Mouse (Mus musculus): Measurements from ENCODE around the gene Klhdc8b. TPM values are rescaled to one million over a fixed set of nuclear protein-coding genes. Genes with fewer than 3 reads are reported as not detected.

Klhdc8b gene
- 1 to 10 TPM; 1.3 to 2.7 (median 2.2) TPM for total RNA-seq (2022)

DNA sequence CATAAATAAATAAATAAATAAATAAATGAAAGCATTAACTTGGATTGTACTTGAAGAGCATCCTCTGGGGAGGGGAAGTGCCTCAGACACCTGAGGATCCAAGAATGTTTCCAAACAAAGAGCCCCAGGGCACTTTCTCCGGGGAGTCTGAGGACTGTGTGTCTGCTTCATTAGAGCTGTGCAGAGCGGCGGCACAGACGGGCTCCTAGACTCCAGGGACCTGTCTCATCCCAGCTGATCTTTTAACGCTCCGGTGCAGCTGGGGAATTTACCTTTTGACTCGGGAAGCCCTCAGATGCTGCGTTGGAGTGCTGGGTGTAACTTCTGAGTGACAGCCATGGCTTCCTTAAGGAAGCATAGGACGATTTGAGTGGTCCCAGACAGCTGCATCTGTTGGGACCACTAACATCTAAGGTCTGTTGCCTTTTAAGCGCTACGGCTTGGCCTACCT lies at the start of gene Klhdc8b:
Klhdc8b (minus strand) TSS at position 401 of the 451 bp plus-strand sequence.
- DNase-seq (ENCODE audit: low spot score in 2 of 2) = no peak

DNA sequence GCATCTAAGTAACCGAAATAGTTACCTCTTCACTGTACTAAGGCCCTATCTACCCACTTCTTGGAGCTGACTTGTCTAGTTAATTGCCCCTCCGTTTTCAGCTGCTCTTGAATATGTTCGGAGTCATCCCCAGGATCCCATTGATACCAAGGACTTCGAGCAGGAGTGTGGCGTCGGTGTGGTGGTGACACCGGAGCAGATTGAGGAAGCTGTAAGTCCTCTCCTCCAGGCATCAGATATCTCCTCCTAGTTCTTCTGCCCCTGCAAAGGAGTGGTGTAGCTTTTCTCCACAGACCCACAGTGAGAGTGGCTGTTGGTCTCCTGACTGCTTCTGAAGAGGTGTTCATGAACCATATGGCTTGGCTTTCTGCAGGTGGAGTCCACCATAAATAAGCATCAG lies 47.4 kb upstream of the Klhdc8b start:
- no peak for DNase-seq (ENCODE audit: low spot score in 2 of 2)

DNA sequence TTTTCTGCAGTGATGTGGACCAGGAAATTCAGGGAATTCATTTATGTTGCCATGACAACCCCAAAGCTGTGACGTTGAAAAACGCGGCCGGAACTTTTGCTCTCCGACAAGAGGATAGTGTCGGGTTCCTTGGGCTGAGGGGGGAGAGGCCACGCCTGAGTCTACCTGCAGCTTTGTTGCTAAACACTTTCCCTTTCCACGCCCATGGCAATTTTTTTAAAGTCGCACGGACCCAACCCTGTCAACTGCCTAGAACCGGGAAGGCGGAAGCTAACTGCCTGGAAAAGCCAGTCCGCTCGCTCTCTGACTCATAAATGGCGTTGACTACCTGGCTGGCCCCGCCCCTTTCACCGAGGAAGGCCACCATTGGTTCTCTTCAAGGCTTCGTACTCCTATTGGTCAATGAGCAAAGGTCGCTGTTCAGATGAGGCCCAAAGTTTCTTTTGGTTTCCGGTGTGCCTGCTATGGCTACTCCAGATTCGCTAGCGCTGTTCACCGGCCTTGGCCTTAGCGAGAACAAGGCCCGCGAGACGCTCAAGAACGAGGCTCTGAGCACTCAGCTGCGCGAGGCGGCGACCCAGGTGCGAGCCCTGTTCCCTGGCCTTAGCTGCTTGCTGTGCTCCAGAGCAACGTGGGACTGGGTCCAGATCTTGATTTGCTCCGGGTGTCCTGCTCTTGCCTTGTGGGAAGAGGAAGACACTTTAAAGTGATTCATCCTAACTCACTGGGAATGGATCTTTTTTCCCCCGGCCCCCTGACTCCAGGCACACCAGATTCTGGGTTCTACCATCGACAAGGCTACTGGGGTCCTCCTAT lies 46.4 kb upstream of the Klhdc8b start, which contains the start of gene Qars:
Qars (plus strand) TSS at position 88 of the 816 bp plus-strand sequence.
- DNase-seq (ENCODE audit: low spot score in 2 of 2) = peak; percentile 91 to 92

DNA sequence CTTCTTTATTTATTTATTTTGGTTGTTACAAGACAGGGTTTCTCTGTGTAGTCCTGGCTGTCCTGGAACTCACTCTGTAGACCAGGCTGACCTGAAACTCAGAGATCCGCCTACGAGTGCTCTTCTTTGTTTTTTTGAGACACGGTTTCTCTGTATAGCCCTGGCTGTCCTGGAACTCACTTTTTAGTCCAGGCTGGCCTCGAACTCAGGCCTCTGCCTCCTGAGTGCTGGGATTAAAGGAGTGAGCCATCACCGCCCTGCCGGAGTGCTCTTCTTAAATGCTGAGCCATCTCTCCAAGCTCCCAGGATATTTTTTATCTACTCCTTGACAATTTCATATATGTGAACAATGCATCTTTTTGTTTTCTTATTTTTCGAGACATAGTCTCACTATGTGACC lies 45.5 kb upstream of the Klhdc8b start:
- DNase-seq (ENCODE audit: low spot score in 2 of 2) = no peak

DNA sequence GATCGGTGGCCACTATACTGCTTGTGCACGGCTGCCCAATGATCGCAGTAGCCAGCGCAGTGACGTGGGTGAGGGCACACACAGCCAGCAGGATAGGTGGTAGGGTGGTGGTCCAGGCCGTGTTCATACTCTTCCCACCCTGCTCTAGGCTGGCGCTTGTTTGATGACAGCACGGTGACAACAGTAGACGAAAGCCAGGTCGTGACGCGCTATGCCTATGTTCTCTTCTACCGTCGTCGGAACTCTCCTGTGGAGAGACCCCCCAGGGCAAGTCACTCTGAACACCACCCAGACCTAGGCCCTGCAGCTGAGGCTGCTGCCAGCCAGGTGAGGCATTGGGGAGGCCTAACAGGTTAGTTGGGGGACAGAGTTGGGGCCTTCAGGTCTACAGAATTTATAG lies 38.6 kb upstream of the Klhdc8b start:
- DNase-seq (ENCODE audit: low spot score in 2 of 2) = no peak

DNA sequence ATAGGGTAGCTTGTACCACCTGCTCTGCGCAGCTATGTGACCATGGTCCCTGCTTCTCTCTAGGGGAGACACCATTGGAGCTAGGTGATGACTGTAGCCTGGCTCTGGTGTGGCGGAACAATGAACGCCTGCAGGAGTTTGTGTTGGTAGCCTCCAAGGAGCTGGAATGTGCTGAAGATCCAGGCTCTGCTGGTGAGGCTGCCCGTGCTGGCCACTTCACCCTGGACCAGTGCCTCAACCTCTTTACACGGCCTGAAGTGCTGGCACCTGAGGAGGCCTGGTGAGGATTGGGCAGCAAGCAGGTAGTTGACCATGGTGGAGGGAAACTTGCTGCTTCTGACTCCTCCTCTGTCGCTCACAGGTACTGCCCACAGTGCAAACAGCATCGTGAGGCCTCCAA lies 37.9 kb upstream of the Klhdc8b start:
- no peak for DNase-seq (ENCODE audit: low spot score in 2 of 2)

DNA sequence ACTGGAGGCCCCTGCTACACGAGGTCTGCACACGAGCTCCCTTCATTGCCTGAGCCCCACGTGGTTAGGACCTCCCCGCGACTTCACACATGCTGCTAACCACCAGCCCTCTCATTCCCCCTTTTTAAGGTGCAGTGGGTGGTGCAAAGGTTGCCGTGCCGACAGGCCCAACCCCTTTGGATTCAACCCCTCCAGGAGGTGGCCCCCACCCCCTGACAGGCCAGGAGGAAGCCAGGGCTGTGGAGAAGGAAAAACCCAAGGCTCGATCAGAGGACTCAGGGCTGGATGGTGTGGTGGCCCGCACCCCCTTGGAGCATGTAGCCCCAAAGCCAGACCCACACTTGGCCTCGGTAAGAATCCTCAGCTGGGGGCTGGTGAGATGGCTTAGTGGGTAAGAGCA lies 33.5 kb upstream of the Klhdc8b start:
- no peak for DNase-seq (ENCODE audit: low spot score in 2 of 2)

DNA sequence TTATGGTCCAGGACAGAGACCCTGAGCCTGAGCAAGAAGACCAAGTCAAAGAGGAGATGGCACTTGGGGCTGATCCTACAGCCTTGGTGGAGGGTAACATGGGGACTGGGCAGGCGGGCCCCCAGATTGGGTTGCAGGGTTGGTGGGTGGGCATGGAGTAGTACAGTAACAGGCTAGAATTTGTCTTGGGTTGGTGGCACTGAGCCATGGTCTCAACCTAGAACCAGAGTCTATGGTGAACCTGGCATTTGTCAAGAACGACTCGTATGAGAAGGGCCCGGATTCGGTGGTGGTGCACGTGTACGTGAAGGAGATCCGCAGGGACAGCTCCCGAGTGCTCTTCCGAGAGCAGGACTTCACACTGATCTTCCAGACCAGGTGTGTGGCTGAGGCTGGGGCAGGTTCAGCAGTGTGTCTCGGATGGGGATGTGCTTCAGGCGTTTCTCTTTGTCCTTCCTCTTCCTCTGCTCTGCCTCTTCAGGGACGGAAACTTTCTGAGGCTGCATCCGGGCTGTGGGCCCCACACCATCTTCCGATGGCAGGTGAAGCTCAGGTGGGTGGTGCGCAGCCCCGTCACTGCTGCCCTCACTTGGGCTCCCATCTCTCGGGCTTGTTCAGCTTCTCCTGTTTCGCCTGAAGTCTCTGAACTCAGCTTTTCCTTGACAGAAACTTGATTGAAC lies 32.9 kb upstream of the Klhdc8b start:
- DNase-seq (ENCODE audit: low spot score in 2 of 2) = no peak

DNA sequence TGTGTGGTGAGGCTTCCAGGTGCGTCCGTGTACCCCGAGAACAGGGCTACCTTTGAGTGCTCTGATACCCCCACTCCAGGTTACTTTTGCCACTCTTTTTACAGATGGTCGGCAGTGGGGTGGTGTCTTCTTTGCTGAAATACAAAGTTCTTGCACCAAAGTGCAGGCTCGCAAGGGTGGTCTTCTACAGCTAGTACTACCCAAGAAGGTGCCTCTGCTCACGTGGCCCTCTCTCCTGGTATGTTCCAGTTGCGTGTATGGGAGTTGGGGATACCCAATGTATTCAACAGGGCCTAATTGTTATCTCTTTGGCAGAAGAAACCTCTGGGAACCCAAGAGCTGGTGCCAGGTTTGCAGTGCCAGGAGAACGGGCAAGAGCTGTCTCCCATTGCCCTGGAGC lies 31.9 kb upstream of the Klhdc8b start:
- DNase-seq (ENCODE audit: low spot score in 2 of 2) = no peak

DNA sequence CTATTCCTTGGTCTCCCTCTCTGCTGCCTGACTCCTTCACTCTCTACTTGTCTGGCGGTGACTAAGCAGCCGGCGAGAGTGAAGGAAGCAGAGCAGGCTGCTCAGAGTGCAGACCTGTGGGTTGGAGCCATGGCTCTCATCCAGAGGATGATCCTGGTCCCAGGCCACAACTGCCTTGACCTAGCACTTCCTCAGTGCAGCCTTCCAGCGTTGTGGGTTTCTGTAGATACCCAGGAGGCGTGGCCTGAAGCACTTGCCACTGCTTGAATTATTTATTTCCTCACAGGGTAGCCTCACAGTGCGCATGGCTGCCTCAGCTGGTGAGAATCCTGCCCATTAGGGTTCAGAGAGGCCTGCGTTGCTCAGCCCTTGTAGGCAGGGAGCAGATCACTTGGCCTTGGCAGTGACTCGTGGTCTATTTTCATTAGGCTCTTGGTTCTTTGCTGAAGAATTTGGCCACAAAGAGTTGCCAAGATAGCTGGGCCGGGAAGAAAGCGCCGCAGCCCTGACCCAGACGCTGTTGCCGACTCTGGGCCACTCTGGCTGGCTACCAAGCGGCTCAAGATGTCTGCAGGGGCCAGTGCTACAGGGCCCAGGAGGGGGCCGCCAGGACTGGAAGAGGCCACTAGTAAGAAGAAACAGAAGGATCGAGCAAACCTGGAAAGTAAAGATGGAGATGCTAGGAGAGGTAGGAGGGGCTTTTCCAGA lies 30.8 kb upstream of the Klhdc8b start:
- DNase-seq (ENCODE audit: low spot score in 2 of 2) = peak; percentile 28 to 46

DNA sequence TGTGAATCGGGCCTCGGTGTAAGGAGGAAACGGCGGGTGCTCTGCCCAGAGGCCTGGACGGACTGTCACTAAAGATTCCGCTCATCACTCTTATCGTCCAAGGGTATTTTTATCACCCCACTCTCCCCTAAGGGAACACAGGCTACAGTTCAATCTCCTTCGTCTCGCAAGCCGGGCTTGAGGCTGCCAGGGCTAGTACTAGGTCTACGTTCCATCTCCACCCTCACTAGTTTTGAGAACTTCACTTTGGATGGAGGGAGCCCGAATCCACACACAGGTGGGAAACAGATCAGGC lies 29.9 kb upstream of the Klhdc8b start:
- no peak for DNase-seq (ENCODE audit: low spot score in 2 of 2)

DNA sequence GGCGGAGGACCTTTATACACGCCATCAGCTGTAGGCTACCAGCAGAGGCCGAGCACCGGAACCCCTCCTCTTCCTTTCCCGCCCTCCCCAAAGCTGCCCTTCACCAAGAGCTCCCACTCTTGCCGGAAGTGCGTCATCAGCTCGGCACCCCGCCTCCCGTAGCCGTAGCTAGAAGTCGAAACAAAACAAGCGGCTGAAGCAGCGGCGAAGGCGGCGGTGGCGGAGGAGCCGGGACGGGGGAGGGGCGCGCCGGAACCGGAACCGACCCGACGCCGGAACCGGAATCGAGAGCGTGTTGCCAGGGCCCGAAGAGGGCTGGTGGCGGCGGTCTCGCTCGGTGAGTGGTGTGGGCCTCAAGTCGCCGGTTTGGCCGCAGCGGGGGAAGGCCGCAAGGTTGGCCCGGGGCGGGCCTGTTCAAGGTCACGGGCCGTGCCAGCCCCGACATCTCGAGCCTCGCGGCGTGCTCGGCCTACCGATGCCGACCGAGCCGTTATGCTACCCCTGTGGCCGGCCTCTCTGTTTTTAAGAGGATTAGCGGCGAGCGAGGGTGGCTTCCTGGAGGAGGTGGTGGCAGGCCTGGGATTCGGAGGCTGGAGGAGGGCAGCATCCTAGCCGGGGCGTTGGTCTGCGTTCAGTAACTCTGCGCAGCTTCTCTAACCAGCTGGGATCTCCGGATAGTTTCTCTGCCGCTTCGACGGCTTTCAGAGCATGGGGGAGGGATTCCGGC lies 29.3 kb upstream of the Klhdc8b start, which contains the start of gene Usp19:
Usp19 (plus strand) TSS at position 44 of the 727 bp plus-strand sequence.
- DNase-seq (ENCODE audit: low spot score in 2 of 2) = peak; percentile 91 to 95

DNA sequence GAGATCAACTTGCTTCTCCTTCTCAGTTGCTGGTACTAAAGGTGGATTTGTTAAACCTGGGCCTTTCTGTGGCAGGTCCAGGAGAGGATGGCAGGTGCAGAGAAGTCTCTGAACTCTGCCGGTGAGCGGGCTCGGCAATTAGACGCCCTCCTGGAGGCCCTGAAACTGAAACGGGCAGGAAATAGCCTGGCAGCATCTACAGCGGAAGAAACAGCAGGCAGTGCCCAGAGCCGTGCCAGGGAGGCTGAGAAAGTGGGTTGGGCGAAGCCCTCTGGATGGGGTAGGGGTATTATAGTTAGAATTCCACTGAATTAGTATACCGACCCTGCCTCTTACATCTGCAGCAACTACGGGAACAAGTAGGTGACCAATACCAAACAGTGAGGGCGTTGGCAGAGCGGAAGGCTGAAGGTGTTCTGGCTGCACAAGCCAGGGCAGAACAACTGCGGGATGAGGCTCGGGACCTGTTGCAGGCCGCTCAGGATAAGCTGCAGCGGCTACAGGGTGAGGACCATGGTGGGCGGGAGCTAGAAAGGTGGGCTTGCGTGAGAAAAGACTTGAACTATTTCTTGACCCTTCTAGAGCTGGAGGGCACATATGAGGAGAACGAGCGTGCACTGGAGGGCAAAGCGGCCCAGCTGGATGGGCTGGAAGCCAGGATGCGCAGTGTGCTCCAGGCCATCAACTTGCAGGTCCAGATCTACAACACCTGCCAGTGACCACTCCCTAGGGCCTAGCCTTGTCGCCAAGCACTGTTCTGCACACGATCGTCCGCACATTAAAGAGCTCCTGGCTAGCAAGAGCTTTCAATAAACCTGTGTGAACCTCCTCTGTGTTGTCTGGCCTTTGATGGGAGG lies 28.5 kb upstream of the Klhdc8b start:
- DNase-seq (ENCODE audit: low spot score in 2 of 2) = no peak

DNA sequence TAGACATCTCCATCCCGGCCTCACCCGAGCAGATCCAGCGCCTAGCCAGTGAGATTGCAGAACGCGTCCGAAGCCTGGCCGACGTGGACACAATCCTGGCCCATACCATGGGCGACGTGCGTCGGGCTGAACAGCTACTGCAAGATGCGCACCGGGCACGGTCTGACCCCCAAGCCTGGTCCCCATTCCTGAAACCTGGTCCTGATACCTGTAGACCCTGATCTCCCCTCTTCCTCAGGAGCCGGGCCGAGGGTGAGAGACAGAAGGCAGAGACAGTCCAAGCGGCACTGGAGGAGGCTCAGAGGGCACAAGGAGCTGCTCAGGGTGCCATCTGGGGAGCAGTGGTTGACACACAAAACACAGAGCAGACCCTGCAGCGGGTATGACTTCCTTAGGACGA lies 27.8 kb upstream of the Klhdc8b start:
- DNase-seq (ENCODE audit: low spot score in 2 of 2) = no peak

DNA sequence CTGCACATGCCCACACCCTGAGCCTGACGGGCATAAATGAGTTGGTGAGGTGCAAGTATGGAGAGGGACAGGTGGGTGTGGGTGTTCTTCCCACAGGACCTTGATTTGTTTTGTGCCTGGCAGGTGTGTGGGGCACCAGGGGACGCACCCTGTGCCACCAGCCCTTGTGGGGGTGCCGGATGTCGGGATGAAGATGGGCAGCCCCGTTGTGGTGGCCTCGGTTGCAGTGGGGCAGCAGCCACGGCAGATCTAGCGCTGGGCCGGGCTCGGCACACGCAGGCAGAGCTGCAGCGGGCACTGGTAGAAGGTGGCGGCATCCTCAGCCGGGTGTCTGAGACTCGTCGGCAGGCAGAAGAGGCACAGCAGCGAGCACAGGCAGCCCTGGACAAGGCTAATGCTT lies 27.0 kb upstream of the Klhdc8b start:
- DNase-seq (ENCODE audit: low spot score in 2 of 2) = no peak

DNA sequence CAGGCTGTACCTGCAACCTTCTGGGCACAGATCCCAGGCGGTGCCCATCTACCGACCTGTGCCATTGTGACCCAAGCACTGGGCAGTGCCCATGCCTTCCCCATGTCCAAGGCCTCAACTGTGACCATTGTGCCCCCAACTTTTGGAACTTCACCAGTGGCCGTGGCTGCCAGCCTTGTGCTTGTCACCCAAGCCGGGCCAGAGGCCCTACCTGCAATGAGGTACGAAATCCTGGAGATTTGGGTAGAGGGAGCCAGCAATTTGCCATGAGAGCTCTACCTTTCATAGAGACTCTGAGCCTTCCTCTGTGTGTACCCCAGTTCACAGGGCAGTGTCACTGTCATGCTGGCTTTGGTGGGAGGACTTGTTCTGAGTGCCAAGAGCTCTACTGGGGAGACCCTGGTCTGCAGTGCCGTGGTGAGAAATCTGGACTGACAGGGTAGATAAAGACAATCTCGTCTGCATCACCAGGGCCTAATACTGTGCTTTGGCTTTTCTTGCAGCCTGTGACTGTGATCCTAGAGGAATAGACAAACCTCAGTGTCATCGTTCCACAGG lies 25.7 kb upstream of the Klhdc8b start:
- DNase-seq (ENCODE audit: low spot score in 2 of 2) = no peak

DNA sequence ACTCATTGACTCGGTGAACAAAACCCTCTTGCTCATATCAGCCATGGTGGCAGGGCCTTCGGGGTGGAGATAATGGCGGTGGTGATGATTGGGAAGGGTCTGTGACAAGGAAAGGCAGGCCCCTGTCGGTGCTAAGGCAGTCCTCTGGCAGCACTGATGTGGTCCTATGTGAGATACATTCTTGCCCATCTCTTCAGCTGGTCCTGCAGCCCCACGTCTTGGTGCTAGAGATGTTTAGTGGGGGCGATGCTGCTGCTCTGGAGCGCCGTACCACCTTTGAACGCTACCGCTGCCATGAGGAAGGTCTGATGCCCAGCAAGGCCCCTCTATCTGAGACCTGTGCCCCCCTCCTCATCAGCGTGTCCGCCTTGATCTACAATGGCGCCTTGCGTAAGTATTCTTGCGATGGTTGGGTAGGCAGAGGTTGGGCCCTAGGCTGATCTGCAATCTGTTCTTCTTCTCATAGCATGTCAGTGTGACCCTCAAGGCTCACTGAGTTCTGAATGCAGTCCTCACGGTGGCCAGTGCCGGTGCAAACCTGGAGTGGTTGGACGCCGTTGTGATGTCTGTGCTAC lies 24.0 kb upstream of the Klhdc8b start:
- DNase-seq (ENCODE audit: low spot score in 2 of 2) = no peak

DNA sequence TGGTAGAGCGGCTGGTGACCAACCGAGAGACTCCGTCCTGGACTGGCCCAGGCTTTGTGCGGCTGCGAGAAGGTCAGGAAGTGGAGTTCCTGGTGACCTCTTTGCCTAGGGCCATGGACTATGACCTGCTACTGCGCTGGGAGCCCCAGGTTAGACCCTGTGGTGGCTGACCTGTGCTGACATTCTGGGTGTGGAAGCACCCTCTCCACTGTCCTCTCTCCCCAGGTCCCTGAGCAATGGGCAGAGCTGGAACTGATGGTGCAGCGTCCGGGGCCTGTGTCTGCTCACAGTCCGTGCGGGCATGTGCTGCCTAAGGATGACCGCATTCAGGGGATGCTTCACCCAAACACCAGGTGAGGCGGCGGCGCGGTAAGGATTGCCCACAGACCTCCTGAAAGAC lies 22.6 kb upstream of the Klhdc8b start:
- no peak for DNase-seq (ENCODE audit: low spot score in 2 of 2)

DNA sequence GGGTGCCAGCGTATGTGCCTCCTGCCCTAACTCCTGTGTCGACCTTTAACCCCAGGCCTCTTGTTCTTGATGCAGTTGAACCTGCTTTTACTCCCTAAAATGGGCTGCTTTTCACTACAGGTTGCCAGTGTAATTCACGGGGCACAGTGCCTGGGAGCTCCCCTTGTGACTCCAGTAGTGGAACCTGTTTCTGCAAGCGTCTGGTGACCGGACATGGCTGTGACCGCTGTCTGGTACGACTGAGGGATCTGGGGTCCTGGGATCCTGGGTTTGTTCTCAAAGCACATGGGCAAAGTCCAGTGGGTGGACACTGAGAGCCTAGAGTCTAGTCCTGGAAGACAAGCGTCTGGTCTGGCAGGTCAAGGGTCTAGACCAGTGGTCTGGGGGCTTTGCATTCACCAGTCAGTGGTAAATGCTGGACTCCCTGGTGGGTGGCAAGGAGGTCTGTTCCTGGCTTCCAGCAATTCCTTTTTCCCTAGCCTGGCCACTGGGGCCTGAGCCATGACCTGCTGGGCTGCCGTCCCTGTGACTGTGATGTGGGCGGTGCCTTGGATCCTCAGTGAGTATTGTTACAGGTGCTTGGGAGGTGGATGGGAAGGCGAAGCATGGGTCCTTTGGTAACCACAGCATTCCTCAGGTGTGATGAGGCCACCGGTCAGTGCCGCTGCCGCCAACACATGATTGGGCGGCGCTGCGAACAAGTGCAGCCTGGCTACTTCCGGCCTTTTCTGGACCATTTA lies 21.8 kb upstream of the Klhdc8b start:
- no peak for DNase-seq (ENCODE audit: low spot score in 2 of 2)

Data from gastrocnemius, adult 8-10 months (tissue).